Mouse (Mus musculus) neural tube, embryonic 13.5 days (tissue): ENCODE measurements around the gene Exoc3l. TPM values are rescaled to one million over a fixed set of nuclear protein-coding genes. Genes with fewer than 3 reads are reported as not detected.

Source experiments
- ATAC-seq: fragments of 200-750 bp; cut with Nextera tagmentation; 2 replicates; pipeline ENCODE4 v1.8.0; 2017; ENCODE audit warnings: low read depth, mild to moderate bottlenecking, moderate TSS enrichment, moderate library complexity
- H3K27ac ChIP-seq: fragments of 300-500 bp; sonication (generic); replicated peaks from 2 replicates; pipeline ENCODE4 v1.5.1; 2015; ENCODE audit warnings: moderate library complexity, mild to moderate bottlenecking, inconsistent platforms
- H3K27me3 ChIP-seq: fragments of 300-500 bp; sonication (generic); 2 replicates; pipeline ENCODE4 v1.6.1; 2015; ENCODE audit warnings: mild to moderate bottlenecking, inconsistent platforms
- H3K36me3 ChIP-seq: fragments of 300-500 bp; sonication (generic); 2 replicates; pipeline ENCODE4 v1.6.1; 2015; ENCODE audit warnings: mild to moderate bottlenecking, inconsistent platforms
- H3K4me1 ChIP-seq: fragments of 300-500 bp; sonication (generic); replicated peaks from 2 replicates; pipeline ENCODE4 v1.6.1; 2015; ENCODE audit warnings: inconsistent platforms
- H3K4me2 ChIP-seq: fragments of 300-500 bp; sonication (generic); 2 replicates; pipeline ENCODE4 v1.6.1; 2015; ENCODE audit warnings: inconsistent platforms, mild to moderate bottlenecking, moderate library complexity
- H3K4me3 ChIP-seq: fragments of 300-500 bp; sonication (generic); 2 replicates; pipeline ENCODE4 v1.5.1; 2015; ENCODE audit warnings: mild to moderate bottlenecking, inconsistent platforms
- H3K9ac ChIP-seq: fragments of 300-500 bp; sonication (generic); 2 replicates; pipeline ENCODE4 v1.6.1; 2015; ENCODE audit warnings: moderate library complexity, mild to moderate bottlenecking, inconsistent platforms
- H3K9me3 ChIP-seq: fragments of 300-500 bp; sonication (generic); 2 replicates; pipeline ENCODE4 v1.6.1; 2016; ENCODE audit warnings: inconsistent platforms
- WGBS: fragments of 180-500 bp; shearing (Covaris S2); methylation state at CpG from one replicate; pipeline ENCODE4 v1.1.7; 2015; 5-methylcytosine and 5-hydroxymethylcytosine counted together
- polyA plus RNA-seq: library from polyadenylated mRNA; unstranded; fragments of >200 nt; fragmentation: Nextera tagmentation; extraction: Ambion mirVana; gene quantifications from 2 replicates; pipeline ENCODE4 v1.2.1, GENCODE M21; 2015

Exoc3l gene
- polyA plus RNA-seq, 1 experiment from 2014 or later = 14.3 TPM

DNA sequence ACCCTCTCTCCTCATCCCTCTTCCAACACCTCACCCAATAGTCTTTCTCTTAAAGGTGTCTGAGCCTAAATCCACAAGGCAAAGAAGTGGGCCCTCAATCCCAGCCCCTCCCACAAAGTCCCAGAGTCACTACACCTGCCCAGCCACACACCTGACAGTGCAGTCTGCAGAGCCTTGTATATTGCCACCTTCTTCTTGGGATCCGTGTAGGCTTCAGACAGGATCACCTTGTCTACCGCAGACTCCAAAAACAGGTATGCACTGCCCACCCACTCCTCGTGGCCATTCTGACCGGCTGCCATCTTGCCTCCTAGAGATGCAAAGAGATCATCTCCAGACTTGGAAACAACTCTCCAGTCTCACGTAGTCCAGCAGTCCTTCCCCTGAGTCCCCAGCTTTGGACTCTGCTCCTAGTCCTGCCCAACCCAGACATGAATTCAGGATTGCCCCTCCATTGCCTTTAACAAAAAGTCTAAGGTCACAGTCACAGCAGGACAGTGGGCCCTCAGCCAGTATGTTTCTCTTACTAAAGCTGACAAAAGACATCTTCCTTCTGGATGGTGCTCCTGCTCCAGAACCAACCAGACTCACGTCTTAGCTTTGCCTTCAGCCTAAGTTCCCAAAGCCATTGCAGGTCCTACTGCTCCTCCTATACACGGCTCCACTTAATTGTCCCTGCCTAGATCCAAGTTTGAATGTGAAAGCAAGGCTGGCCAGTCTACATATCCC, 35.4 kb downstream of the Exoc3l start:
- 59% methylated on average over 7 of the region's 7 CpGs for WGBS
- no peaks in the 10 kb centered on the region for H3K9me3 ChIP-seq
- no peak overlapping the region for H3K4me2 ChIP-seq
- H3K27me3 ChIP-seq = peaks cover 92% of the 10 kb centered on the region
- H3K36me3 ChIP-seq = no peaks in the 10 kb centered on the region
- H3K9ac ChIP-seq = no peak overlapping the region
- peaks cover 27% of the 10 kb centered on the region for H3K4me1 ChIP-seq
- H3K27ac ChIP-seq = no peak overlapping the region
- ATAC-seq = no peak
- no peak overlapping the region for H3K4me3 ChIP-seq

DNA sequence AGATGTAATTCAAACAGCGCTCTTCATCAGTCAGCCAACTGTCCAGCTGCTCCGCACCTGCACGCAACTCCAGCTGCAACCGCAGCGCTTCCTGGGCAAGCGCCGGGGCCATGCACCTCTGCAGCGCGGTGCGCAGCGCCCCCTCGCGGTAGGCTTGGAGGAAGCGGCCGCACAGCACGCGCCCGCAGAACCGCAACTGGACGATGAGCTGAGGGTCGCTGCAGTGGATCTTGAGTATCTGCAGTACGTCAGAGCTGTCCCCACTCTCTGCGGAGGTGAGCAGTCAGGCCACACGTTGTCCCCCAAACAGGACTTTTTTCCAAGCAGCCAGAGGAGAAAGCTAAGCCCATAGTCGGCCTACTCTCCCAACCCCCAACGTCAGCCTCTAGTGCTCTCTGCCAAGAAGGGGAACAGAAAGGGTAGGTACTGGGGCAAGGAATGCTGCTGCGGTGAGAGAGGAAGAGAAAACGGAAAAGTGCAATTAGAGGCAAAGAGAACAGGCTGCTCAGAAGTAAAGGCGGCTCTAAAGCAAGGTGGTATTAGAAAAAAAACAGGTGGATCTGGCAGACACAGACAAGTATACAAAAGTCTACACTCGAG, 36.1 kb downstream of the Exoc3l start:
- H3K9ac ChIP-seq = peak overlapping the region; percentile 59
- no peaks in the 10 kb centered on the region for H3K36me3 ChIP-seq
- no peak overlapping the region for H3K27ac ChIP-seq
- H3K4me1 ChIP-seq = peaks cover 29% of the 10 kb centered on the region
- no peaks in the 10 kb centered on the region for H3K9me3 ChIP-seq
- ATAC-seq = peak; percentile 55
- peaks cover 92% of the 10 kb centered on the region for H3K27me3 ChIP-seq
- H3K4me3 ChIP-seq = peak overlapping the region; percentile 38
- H3K4me2 ChIP-seq = peak overlapping the region; percentile 78
- WGBS = 3% methylated on average over 30 of the region's 30 CpGs

DNA sequence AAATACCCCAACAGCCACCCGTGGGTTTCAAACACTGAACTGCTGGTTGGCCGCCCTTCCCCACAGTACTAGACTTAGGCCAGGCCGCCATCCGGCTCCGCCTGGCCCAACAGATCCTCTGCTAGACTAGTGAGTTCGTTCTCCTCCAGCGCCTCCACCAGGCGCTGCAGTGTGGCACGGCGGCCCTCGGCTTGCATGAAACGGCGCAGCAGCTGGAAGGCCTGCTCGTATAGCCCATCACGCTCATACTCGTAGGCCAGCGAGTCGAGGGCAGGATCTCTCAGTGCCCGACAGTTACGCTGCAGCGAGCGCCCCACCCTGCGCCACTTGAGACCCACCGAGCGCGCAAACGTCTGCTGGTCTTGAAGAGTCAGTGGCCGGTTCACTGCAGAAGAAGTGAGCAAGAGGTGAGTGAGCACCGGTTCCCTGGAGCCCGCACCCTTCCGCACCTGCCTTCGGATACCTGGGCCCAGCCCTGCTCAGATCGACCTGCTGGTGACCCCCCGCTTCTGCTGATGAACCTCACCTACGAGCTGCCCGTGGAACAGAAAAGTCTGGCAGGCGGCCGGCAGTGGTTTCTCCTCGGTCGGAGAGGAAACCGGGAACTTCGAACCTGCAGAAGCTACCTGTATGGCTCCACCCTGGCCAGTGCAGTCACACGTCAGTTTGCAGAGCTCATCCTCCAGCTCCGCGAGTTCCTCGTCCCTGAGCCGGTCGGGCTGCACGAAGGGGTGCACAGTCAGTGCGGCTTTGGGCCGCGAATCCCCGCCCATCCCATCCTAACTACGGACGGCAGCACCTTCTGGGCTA, 36.8 kb downstream of the Exoc3l start:
- Histone ChIP-seq H3K4me1 (peaks cover 32% of the 10 kb centered on the region), H3K9me3 (no peaks in the 10 kb centered on the region), H3K27ac (no peak overlapping the region), H3K36me3 (no peaks in the 10 kb centered on the region), H3K27me3 (peaks cover 89% of the 10 kb centered on the region), H3K9ac (peak overlapping the region; percentile 59), H3K4me3 (peak overlapping the region; percentile 38), H3K4me2 (peak overlapping the region; percentile 78)
- ATAC-seq = peak; percentile 43
- 2% methylated on average over 55 of the region's 55 CpGs for WGBS

DNA sequence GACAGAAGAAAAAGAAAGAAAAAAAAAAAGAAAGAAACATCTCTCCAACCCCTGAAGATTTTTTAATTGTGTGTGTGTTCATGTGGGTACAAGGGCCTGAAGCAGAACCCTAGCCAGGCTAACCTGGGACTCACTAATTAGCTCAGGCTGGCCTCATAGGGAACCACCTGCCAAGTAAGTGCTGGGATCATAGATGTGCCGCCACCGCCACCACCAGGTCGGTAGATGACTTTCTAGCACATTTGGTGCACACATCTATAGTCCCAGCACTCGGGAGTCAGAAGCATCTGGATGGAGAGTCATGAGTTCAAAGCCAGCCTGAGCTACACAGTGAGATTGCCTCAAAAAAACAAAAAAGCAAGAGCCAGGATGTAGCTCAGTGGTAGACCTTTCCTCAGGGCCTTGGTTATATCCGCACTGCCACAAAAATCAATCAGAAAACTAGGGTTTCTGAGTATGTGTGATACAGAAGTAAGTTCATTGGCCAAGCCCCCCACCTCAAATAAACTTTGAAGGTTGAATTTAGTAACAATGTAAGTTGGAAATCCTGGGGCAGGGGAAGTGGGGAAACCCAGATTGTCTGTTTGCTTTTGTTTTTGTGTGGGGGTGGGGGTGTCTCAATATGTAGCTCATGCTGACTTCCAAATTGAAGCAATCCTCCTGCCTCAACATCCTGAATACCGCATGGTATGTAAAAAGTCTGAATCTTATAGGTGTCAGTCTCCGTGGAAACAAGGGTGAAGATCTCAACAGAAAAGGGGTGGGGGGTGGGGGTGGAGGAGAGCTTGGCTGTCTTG, 38.4 kb downstream of the Exoc3l start:
- H3K9ac ChIP-seq = no peak overlapping the region
- H3K27me3 ChIP-seq = peaks cover 74% of the 10 kb centered on the region
- peaks cover 35% of the 10 kb centered on the region for H3K4me1 ChIP-seq
- H3K9me3 ChIP-seq = no peaks in the 10 kb centered on the region
- H3K4me2 ChIP-seq = no peak overlapping the region
- 0 out of 2 replicates have a peak, but pooled peaks cover 7% of the 10 kb centered on the region for H3K36me3 ChIP-seq
- no peak overlapping the region for H3K4me3 ChIP-seq
- no peak for ATAC-seq
- no peak overlapping the region for H3K27ac ChIP-seq
- WGBS = 67% methylated on average over 7 of the region's 7 CpGs

DNA sequence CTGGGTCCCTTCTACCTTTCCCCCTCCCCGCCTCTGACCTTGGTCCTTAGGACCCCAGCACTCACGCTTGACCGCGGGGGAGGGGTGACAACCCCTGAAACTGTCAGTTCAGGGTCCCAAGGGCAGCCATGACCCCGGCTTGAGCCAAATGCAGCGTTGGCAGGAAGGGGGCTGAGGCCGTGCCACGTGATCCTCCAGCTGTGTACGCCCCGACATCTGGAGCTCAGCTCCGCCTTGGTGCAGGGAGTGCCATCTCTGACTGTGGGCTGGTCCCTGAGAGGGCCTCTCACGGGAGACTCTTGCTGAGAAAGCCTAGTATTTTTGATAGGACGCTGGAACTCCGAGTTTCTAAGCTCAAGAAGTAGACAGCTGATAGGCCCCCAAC, 40.9 kb downstream of the Exoc3l start, which contains the start of gene B3gnt9:
B3gnt9 (minus strand) TSS at position 188 of the 385 bp plus-strand sequence.
- WGBS = 3% methylated on average over 14 of the region's 14 CpGs
- Histone ChIP-seq H3K27ac (peak within 1 kb of the TSS; percentile 55), H3K9ac (peak within 1 kb of the TSS; percentile 79), H3K4me2 (peak within 1 kb of the TSS; percentile 96), H3K9me3 (no peaks in the 10 kb centered on the region), H3K4me3 (peak within 1 kb of the TSS; percentile 61), H3K27me3 (peaks cover 51% of the 10 kb centered on the region), H3K36me3 (peaks cover 31% of the 10 kb centered on the region), H3K4me1 (peaks cover 33% of the 10 kb centered on the region)
- peak; percentile 21; the same call in 1 of the 2 replicates for ATAC-seq

DNA sequence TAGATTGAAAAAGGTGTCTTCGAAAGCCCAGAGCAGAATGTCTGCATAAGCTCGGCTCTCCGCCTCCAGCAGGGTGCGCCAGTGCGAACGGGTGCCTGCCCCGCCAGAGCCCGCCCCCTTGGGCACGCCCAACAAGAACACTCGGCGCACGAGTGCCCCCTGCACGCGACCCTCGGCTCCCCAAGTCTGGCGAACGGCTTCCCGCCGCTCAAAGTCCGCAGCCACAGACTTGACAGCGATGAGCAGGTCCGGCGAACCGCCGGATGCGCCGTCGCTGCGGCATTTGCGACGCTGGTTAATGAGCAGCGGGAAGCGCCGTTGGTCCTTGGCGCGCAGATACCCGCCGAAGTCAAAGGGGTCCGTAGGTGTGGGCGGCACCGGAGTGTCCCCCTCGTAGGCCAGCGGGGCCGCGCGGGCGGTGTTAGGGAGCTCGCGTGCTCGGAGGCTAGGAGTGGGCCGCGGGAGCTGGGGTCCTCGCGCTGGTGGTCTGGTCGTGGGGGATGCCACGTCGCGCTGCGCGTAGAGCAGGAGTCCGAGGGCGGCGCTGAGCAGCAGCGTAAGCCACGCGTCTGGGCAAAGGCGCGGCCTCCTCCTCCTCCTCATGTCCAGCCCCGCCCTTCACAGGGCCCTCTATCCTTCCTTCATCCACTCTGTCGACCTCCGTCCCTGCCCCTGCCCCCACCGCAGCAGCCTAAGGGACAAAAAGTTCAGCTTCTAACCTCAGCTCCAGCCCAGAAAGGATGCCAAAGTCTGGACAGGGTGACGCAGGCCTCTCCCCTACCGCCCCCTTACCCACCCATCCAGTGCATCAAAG, 41.5 kb downstream of the Exoc3l start:
- Histone ChIP-seq H3K36me3 (peaks cover 37% of the 10 kb centered on the region), H3K9me3 (no peaks in the 10 kb centered on the region), H3K4me3 (peak overlapping the region; percentile 61), H3K4me2 (peak overlapping the region; percentile 96), H3K27ac (peak overlapping the region; percentile 55), H3K27me3 (peaks cover 45% of the 10 kb centered on the region), H3K4me1 (peaks cover 27% of the 10 kb centered on the region), H3K9ac (peak overlapping the region; percentile 79)
- ATAC-seq = peak; percentile 80
- WGBS = under 1% methylated on average over 74 of the region's 74 CpGs

DNA sequence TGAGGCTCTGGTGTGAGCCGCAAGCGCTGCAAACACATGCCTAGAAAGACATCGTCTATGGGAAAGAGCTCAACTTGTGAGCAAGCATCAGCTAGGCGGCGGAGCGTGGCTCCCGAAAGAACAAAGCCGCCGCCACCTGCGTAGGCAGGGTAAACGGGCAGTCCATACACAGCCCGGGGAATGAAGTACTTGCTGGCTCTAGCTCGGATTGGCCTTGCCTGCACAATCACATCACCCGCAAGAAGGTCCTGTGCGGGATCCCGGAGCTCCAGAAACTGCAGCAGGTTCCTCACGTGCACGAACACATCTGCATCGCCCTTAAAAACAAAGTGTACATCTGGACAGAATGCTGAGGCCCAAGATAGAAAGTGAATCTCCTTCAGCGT, 42.1 kb downstream of the Exoc3l start:
- peak overlapping the region; percentile 61 for H3K4me3 ChIP-seq
- H3K27ac ChIP-seq = peak overlapping the region; percentile 55; the same call in 1 of the 2 replicates
- H3K4me2 ChIP-seq = peak overlapping the region; percentile 96
- peaks cover 43% of the 10 kb centered on the region for H3K36me3 ChIP-seq
- peak; percentile 45; the same call in 1 of the 2 replicates for ATAC-seq
- peaks cover 21% of the 10 kb centered on the region for H3K4me1 ChIP-seq
- peaks cover 39% of the 10 kb centered on the region for H3K27me3 ChIP-seq
- H3K9me3 ChIP-seq = no peaks in the 10 kb centered on the region
- 30% methylated on average over 20 of the region's 20 CpGs for WGBS
- peak overlapping the region; percentile 79 for H3K9ac ChIP-seq

DNA sequence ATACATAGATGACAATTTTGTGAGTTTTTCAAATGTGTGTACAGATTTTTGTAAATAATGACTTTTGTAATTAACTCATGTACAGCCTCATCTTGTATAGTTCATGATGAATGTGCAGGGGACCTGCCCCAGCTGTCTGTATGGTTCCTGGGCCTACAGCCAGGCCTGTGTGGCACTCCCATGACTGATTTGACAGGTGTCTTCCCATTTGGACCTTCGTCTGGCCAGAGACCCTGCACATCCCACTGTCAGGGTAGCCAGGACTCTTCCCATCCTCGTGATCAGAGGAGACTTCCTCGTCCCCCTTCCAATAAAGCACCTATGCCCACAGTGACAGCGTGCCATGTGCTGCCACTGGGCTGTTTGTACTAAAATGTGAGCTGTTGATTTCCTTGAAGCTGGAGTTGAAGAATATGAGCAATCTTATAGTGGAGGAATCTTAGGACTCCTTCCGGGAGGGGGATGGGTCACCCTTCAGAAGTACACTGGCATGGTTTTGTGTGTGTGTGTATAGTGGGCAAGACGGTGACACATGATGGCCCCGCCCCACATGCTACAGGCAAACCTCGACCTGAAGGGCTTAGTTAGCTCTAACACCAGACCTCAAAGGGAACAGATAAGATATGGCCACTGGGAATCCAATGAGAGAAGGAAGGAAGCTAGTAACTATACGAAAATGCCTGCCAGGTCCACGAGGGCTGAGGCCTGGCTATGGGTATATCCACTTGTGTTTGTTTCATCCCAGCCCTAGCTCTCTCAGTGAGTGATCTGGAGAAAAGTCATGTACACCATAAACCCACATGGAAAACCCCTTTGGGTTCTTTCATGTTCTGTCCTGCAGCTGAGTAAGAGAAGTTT, 43.0 kb downstream of the Exoc3l start:
- no peak for ATAC-seq
- no peak overlapping the region for H3K27ac ChIP-seq
- H3K4me1 ChIP-seq = peaks cover 18% of the 10 kb centered on the region
- H3K9ac ChIP-seq = no peak overlapping the region
- peaks cover 30% of the 10 kb centered on the region for H3K27me3 ChIP-seq
- 89% methylated on average over 10 of the region's 10 CpGs for WGBS
- H3K4me3 ChIP-seq = no peak overlapping the region
- H3K36me3 ChIP-seq = peaks cover 51% of the 10 kb centered on the region
- 0 out of 2 replicates have a peak overlapping the region, but pooled peaks have one; percentile 96 for H3K4me2 ChIP-seq
- no peaks in the 10 kb centered on the region for H3K9me3 ChIP-seq

DNA sequence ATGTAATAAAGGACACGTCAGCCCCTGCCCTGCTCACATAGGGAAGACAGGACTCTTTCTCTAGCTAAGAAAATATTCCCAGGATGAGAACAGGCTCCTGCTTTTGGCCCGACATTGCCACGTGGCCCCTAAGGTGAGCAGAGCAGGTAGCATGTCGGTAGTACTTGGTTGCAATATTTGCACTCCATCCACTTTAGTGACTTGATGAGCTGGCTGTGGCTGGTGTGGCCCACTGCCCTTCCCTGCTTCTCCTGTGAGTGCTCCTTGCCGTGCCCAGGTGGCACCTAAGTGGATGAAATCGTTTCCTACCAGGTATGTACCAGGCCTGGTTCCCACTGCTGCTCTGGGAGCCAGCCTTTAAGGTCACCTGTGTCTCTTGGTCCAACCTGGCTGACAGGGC, 43.9 kb downstream of the Exoc3l start:
- WGBS = 95% methylated on average over 6 of the region's 6 CpGs
- Histone ChIP-seq H3K4me3 (no peak overlapping the region), H3K4me1 (peaks cover 18% of the 10 kb centered on the region), H3K9me3 (no peaks in the 10 kb centered on the region), H3K9ac (no peak overlapping the region), H3K27me3 (peaks cover 23% of the 10 kb centered on the region), H3K4me2 (no peak overlapping the region), H3K36me3 (peaks cover 61% of the 10 kb centered on the region), H3K27ac (no peak overlapping the region)
- ATAC-seq = no peak

DNA sequence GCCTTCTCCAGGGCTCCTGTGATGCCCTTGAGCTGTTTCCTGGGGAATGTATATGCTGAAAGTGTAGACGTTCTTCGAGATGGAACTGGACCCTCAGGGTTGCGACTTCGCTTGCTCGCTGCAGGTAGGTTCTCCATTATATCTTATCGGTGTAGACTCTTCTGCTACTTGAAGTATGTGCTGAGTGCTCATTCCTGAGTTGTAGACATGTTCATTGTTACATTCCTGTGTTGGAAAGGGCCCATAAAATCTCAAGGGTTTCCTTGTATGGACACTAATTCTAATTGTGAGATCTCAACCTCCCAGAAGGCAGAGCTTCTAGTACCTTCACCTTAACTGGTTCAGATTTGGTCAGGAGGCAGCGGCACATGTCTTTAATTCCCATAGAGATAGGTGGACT, 54.9 kb downstream of the Exoc3l start:
- ATAC-seq = no peak
- Histone ChIP-seq H3K27ac (no peak overlapping the region), H3K4me1 (no peaks in the 10 kb centered on the region), H3K4me3 (no peak overlapping the region), H3K4me2 (no peak overlapping the region), H3K9me3 (no peaks in the 10 kb centered on the region), H3K36me3 (peaks cover 53% of the 10 kb centered on the region), H3K9ac (no peak overlapping the region), H3K27me3 (no peaks in the 10 kb centered on the region)
- WGBS = 99% methylated on average over 7 of the region's 7 CpGs
